Mouse (Mus musculus) olfactory bulb, adult 2 months (tissue): ENCODE measurements around the gene Aif1.

ENCODE experiments used
- CTCF ChIP-seq: fragments of 200-500 bp; IDR thresholded peaks from 2 replicates; pipeline ENCODE4 v1.5.1; 2012; ENCODE audit warnings: low read depth, mild to moderate bottlenecking, low read length, moderate library complexity; ENCODE audit not compliant: insufficient read depth
- POLR2A ChIP-seq: fragments of 200-500 bp; IDR thresholded peaks from 2 replicates; pipeline ENCODE4 v1.6.1; 2012; ENCODE audit warnings: mild to moderate bottlenecking, low read depth, low read length, moderate library complexity; ENCODE audit not compliant: insufficient read depth

DNA sequence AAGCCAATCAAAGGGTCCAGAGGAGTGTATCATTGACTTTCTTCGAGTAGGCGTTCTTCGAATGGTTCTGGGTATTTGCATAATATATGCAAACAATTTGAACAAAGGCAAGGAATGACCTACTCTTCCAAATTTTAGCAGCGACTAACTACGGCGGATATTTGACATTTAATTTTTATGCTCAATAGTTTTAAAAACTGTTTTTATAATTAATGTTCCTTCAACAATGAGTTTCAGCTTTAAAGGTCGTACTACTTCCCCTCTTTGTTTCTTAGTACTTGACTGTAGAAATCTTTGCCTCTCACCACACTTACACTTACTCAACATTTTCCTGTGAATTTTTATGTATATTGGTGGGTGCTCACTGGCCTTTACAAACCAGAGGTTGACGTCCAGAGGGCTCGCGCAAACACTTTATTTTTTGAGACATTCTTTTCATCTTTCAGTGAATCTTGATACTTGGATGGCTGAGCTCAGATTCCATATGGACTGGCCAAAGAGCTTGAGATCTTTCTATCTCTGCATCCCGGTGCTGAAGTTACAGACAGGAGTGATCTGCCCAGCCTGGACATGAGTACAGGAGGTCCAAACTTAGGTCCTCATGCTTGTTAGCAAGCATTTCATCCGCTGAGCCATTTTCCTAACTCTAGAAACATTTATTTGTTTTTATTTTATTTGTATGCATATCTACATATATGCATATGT, 10.3 kb downstream of the Aif1 start:
- no peak for TF ChIP-seq CTCF
- TF ChIP-seq POLR2A = no peak
